Mouse (Mus musculus): Measurements from ENCODE around the gene Ext2. TPM values are rescaled to one million over a fixed set of nuclear protein-coding genes. Genes with fewer than 3 reads are reported as not detected.

Ext2 gene
- polyA plus RNA-seq, 1 experiment from 2014 or later = 111 TPM

GRCm38 (mm10) chr2:93729585-93729984 lies 92.8 kb downstream of the Ext2 start:
- DNase-seq (ENCODE audit: low spot score) = no peak
- no peak for TF ChIP-seq CTCF (IDR thresholded peaks at IDR 0.05; ENCODE audit: low read depth)
- 65% methylated on average over 11 of the region's 11 CpGs for WGBS

DNA sequence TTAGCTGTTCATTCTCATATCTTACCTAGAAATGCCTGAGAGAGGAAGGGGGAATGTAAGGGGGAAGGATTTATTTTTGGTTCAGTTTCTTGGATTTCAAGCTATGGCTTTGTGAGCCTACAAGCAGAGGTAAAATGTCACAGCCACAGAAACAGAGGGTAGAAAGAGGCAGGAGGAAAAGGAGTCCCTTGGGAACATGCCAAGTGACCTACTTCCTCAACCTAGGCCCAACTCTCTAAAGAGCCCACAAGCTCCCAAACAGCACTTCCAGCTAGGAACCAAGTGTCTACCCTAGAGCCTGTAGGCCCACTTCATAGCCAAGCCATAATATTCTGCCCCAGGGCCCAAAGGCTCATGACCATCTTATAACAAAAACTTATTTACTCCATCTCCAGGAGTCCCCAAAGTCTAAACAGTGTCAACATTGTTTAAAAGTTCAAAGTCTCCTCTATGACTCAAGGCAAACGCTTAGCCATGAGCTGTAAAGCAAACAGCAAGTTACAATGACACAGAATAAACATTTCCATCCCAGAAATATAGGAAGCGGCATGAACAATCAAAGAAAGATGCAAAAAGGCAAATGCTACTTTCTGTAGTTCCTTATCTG lies 99.1 kb downstream of the Ext2 start:
- no peak for ATAC-seq (replicated peaks; ENCODE audit: low FRiP score, low read depth)

More at GRCm38 (mm10) chr2:93729585-93729984, 92.8 kb downstream of the Ext2 start:
- Histone ChIP-seq H3K36me3 (ENCODE audit: insufficient read depth, low read length) (peaks cover 3% of the 10 kb centered on the region; the same call in 1 of the 2 replicates), H3K27me3 (ENCODE audit: insufficient read depth, low read length) (no peaks in the 10 kb centered on the region), H3K4me3 (replicated peaks; ENCODE audit: low read depth, low read length) (no peak overlapping the region), H3K27ac (no peak overlapping the region), H3K9ac (ENCODE audit: low read depth, low read length) (no peak overlapping the region), H3K9me3 (replicated peaks; ENCODE audit: low read length) (no peaks in the 10 kb centered on the region), H3K4me2 (ENCODE audit: low read length) (no peak overlapping the region), H3K4me1 (replicated peaks; ENCODE audit: insufficient read depth, low read length) (no peaks in the 10 kb centered on the region)
- ATAC-seq (replicated peaks; ENCODE audit: low FRiP score, low read depth) = no peak

DNA sequence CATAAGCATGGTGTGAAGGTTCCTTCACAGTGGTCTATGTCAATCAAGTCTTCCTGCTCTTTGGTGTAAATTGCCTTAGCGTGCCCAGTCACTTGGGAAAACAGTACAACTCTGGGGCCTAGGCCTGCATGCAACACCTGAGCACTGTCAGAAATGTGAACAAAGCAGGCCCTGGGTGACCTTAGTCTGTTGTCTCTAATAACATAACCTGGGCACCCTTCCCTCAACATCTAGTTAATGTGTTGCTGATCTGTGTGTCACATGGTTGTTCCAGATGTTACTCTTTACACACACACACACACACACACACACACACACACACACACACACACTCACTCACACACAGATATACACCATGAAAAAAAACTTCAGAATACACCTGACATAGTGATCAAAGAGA lies 101.4 kb downstream of the Ext2 start:
- TF ChIP-seq CTCF (IDR thresholded peaks at IDR 0.05; ENCODE audit: low read depth) = no peak
- no peak overlapping the region for H3K4me3 ChIP-seq (replicated peaks; ENCODE audit: low read depth, low read length)
- peaks cover 5% of the 10 kb centered on the region; the same call in 1 of the 2 replicates for H3K36me3 ChIP-seq (ENCODE audit: insufficient read depth, low read length)
- peak overlapping the region; percentile 16; the same call in 1 of the 2 replicates for H3K27ac ChIP-seq
- H3K9me3 ChIP-seq (replicated peaks; ENCODE audit: low read length) = no peaks in the 10 kb centered on the region
- WGBS = 72% methylated on average over 1 of the region's 1 CpGs
- no peak overlapping the region for H3K9ac ChIP-seq (ENCODE audit: low read depth, low read length)
- no peak; the same call in 1 of the 2 replicates for ATAC-seq (replicated peaks; ENCODE audit: low FRiP score, low read depth)
- no peaks in the 10 kb centered on the region for H3K4me1 ChIP-seq (replicated peaks; ENCODE audit: insufficient read depth, low read length)
- DNase-seq (ENCODE audit: low spot score) = no peak
- no peaks in the 10 kb centered on the region for H3K27me3 ChIP-seq (ENCODE audit: insufficient read depth, low read length)
- H3K4me2 ChIP-seq (ENCODE audit: low read length) = no peak overlapping the region

More for the DNA sequence above, 99.1 kb downstream of the Ext2 start:
- no peaks in the 10 kb centered on the region for H3K4me1 ChIP-seq (replicated peaks; ENCODE audit: insufficient read depth, low read length)
- H3K27ac ChIP-seq = no peak overlapping the region
- no peak for TF ChIP-seq CTCF (IDR thresholded peaks at IDR 0.05; ENCODE audit: low read depth)
- H3K36me3 ChIP-seq (ENCODE audit: insufficient read depth, low read length) = peaks cover 5% of the 10 kb centered on the region; the same call in 1 of the 2 replicates
- WGBS = 90% methylated on average over 2 of the region's 2 CpGs
- no peaks in the 10 kb centered on the region for H3K27me3 ChIP-seq (ENCODE audit: insufficient read depth, low read length)
- H3K9ac ChIP-seq (ENCODE audit: low read depth, low read length) = no peak overlapping the region
- H3K4me2 ChIP-seq (ENCODE audit: low read length) = no peak overlapping the region
- no peaks in the 10 kb centered on the region for H3K9me3 ChIP-seq (replicated peaks; ENCODE audit: low read length)
- no peak overlapping the region for H3K4me3 ChIP-seq (replicated peaks; ENCODE audit: low read depth, low read length)
- DNase-seq (ENCODE audit: low spot score) = no peak

- Histone ChIP-seq H3K36me3 (ENCODE audit: insufficient read depth, low read length) (peaks cover 5% of the 10 kb centered on the region; the same call in 1 of the 2 replicates), H3K4me1 (replicated peaks; ENCODE audit: insufficient read depth, low read length) (no peaks in the 10 kb centered on the region), H3K27me3 (ENCODE audit: insufficient read depth, low read length) (no peaks in the 10 kb centered on the region), H3K9ac (ENCODE audit: low read depth, low read length) (no peak overlapping the region), H3K27ac (0 out of 2 replicates have a peak overlapping the region, but pooled peaks have one; percentile 16), H3K4me3 (replicated peaks; ENCODE audit: low read depth, low read length) (no peak overlapping the region), H3K4me2 (ENCODE audit: low read length) (no peak overlapping the region), H3K9me3 (replicated peaks; ENCODE audit: low read length) (no peaks in the 10 kb centered on the region)
- ATAC-seq (replicated peaks; ENCODE audit: low FRiP score, low read depth) = no peak
- no peak for DNase-seq (ENCODE audit: low spot score)
- no peak for TF ChIP-seq CTCF (IDR thresholded peaks at IDR 0.05; ENCODE audit: low read depth)
- WGBS = 57% methylated on average over 9 of the region's 9 CpGs
Observed at GRCm38 (mm10) chr2:93719792-93720675, 102.3 kb downstream of the Ext2 start.

GRCm38 (mm10) chr2:93713267-93713666 lies 109.1 kb downstream of the Ext2 start:
- Histone ChIP-seq H3K27ac (no peak overlapping the region), H3K9ac (ENCODE audit: low read depth, low read length) (no peak overlapping the region), H3K27me3 (ENCODE audit: insufficient read depth, low read length) (no peaks in the 10 kb centered on the region), H3K36me3 (ENCODE audit: insufficient read depth, low read length) (no peaks in the 10 kb centered on the region), H3K4me1 (replicated peaks; ENCODE audit: insufficient read depth, low read length) (no peaks in the 10 kb centered on the region), H3K4me2 (ENCODE audit: low read length) (no peak overlapping the region), H3K9me3 (replicated peaks; ENCODE audit: low read length) (no peaks in the 10 kb centered on the region), H3K4me3 (replicated peaks; ENCODE audit: low read depth, low read length) (no peak overlapping the region)
- ATAC-seq (replicated peaks; ENCODE audit: low FRiP score, low read depth) (no peak), DNase-seq (ENCODE audit: low spot score) (no peak)
- no peak for TF ChIP-seq CTCF (IDR thresholded peaks at IDR 0.05; ENCODE audit: low read depth)

DNA sequence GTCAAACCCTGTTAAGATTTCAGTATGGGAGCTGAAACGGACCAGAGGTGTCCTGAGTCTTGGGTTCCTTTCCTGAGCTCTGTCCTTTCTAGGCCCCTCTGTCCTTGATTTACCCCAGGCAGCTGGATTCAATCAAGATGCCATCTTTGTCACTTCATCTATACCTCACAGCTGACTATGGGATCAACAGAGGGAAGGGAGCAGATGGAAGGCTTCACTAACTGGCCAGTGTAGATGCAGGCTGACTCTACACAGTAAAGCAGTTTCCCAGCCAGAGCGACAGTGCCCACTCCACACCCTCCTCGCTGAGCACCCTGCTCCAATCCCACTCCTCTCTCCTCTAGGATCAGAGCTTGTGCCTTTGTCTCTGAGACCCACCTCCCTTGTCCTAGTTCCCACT lies 110.9 kb downstream of the Ext2 start:
- no peak for TF ChIP-seq CTCF (IDR thresholded peaks at IDR 0.05; ENCODE audit: low read depth)
- H3K27me3 ChIP-seq (ENCODE audit: insufficient read depth, low read length) = no peaks in the 10 kb centered on the region
- H3K9ac ChIP-seq (ENCODE audit: low read depth, low read length) = no peak overlapping the region
- H3K36me3 ChIP-seq (ENCODE audit: insufficient read depth, low read length) = no peaks in the 10 kb centered on the region
- H3K27ac ChIP-seq = no peak overlapping the region
- ATAC-seq (replicated peaks; ENCODE audit: low FRiP score, low read depth) (no peak), DNase-seq (ENCODE audit: low spot score) (no peak)
- no peaks in the 10 kb centered on the region for H3K9me3 ChIP-seq (replicated peaks; ENCODE audit: low read length)
- no peak overlapping the region for H3K4me2 ChIP-seq (ENCODE audit: low read length)
- 0 out of 2 replicates have a peak, but pooled peaks cover 4% of the 10 kb centered on the region for H3K4me1 ChIP-seq (replicated peaks; ENCODE audit: insufficient read depth, low read length)
- WGBS = 85% methylated on average over 3 of the region's 3 CpGs
- H3K4me3 ChIP-seq (replicated peaks; ENCODE audit: low read depth, low read length) = no peak overlapping the region

Data from kidney, postnatal 0 days (tissue).